Mouse (Mus musculus): ENCODE data around the gene Lmtk3. TPM values are rescaled to one million over a fixed set of nuclear protein-coding genes. Genes with fewer than 3 reads are reported as not detected.

Lmtk3 gene
- 10 to 100 TPM; 17.2 to 18.8 TPM for total RNA-seq (2021)
- long read RNA-seq, experiment 1 = 0 reads
- long read RNA-seq, experiment 2, partial matches to known transcripts = 2 of 3 reads
- long read RNA-seq, experiment 2, other reads (novel, unspliced or antisense) = 1 of 3 reads

DNA sequence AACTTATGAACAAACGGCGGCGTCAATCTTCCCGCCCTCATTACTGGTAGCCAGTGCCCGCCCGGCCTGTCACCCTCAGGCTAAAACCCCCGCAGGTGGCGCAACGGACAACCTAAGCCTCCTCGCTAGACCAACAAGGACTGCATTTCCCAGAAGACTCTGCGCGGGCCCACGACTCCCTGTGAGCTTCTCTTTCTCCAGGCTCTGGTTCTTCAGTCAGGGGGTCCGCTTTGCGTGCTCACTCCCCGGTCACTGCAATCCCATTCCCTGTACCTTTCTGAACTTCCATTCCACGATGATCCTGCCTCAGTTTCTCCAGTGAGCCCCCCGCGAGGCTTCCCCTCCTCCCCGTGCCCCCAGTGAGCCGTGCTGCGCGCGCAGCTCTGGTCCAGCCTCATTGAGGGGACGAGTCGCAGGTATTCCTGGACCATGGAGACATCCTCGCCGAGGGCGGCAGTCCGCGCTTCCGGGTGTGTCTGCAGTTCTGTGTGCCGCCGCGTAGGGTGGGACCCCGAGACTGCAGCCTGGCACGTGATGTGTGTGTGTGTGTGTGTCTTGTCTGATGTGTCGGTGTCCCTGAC lies at the start of gene Lmtk3:
Lmtk3 (plus strand) TSS at position 228 of the 581 bp plus-strand sequence.
- DNase-seq (ENCODE audit: low spot score in 2 of 2) = no peak

DNA sequence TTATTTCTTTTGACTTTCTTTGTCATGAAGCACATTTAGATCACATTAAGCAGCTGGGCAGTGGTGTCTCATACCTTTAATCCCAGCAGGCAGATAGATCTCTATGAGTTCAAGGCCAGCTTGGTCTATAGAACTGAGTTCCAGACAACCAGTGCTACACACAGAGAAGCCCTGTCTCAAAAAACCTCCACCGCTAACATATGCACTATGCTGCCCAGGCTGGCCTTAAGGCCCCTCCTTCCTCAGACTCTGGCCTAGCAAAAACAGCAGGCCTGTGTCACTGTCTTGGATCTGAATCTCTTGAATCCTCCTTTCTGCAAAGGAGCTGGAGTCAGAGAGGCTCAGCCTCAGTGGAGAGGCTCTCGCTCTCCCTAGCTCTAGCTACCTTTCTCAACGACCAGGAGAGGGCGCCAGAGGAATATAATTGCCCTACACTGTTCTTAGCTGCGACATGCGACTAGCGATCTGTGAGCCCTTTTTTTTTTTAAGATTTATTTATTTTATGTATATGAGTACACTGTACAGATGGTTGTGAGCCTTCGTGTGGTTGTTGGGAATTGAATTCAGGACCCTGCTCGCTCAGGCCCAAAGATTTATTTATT lies 44.3 kb upstream of the Lmtk3 start:
- DNase-seq (ENCODE audit: low spot score in 2 of 2) = peak in 1 of 2 experiments; percentile 74

DNA sequence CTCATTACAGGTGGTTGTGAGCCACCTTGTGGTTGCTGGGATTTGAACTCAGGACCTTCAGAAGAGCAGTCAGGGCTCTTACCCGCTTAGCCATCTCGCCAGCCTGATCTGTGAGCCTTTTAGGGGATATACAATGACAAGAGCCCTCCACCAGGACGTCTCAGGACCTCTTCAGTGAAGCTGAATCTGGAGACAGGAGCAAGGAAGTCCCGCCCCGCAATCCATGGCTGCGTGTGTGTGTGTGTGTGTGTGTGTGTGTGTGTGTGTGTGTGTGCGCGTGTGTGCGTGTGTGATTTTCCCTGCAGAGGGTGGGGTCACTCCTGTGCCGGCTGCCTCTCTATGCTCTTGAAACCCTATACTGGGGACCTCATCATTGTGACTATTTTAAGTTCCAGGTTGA lies 43.7 kb upstream of the Lmtk3 start:
- no peak for DNase-seq (ENCODE audit: low spot score in 2 of 2)

DNA sequence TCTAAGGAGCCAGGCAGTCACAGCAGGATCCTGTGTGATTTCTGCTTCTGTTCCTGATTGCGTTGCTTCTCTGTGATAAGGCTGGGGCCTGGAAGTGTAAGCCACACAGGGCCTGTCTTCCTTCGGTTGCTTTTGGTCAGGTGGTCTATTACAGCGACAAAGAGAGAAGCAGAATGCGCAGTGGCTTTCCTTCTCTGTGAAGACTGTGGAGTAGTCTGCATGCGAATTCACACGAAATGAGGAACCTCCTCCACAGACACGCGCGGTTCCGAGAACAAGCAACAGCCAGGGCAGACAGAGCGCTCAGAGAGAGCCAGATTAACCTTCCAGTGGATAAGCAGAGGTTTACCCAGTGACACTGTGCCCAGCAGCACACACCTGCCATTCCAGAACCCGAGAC lies 42.2 kb upstream of the Lmtk3 start:
- DNase-seq (ENCODE audit: low spot score in 2 of 2) = no peak

DNA sequence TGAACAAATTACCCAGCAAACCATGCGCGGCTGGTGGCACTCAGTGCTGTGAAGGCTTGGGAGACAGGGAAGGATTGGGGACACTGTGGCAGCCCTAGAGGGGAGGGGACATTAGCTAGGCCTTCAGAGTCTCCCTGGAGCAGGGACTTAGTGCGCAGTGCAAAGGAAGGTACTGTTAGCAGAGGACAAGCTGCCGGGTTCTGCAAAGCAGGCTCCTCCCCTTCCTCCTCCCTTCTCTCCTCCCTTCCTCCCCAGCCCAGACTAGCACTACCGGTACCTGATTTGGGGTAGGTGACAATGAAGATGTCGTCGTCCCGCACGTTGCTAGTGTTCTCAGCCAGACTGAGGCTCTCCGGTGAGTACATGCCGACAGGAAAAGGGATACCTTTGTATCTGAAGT lies 41.8 kb upstream of the Lmtk3 start:
- no peak for DNase-seq (ENCODE audit: low spot score in 2 of 2)

DNA sequence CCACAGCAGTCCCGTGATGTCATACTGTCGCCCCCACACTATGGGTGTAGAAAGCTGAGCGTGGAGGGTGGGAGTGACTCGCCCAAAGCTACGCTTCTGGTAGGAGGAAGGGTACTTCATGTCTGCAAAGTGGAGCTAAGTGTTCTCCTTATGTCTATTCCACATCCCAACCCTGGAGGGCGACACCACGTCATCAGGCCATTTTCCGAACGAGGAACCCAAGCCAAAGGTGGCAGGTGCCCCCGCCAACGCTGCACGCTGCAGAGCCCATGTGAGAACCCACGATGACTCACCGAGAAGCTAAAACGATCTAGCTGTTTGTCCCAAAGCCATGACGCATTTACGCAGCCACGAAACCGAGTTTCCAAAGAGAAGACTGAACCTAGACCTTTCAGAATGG lies 41.2 kb upstream of the Lmtk3 start:
- DNase-seq (ENCODE audit: low spot score in 2 of 2) = no peak

DNA sequence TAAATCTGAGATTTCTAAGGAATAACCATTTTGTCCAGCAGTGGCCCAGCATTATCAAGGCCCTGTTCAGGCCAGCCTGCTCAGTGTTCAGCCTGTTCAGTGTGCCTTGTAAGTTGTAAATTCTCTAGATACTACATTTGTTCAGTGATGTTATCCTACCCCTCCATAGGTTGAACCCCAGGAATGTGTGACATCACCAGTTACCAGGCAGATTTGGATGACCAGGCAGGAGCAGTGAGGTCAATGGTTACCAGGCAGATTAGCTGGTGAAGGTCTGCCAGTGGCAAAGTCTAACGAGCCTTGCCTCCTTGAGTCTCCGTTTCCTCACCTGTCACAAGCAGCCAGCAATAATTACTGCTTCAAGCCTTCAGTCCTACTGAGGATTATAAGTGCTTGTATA lies 39.2 kb upstream of the Lmtk3 start:
- peak; percentile 56 to 80 for DNase-seq (ENCODE audit: low spot score in 2 of 2)

DNA sequence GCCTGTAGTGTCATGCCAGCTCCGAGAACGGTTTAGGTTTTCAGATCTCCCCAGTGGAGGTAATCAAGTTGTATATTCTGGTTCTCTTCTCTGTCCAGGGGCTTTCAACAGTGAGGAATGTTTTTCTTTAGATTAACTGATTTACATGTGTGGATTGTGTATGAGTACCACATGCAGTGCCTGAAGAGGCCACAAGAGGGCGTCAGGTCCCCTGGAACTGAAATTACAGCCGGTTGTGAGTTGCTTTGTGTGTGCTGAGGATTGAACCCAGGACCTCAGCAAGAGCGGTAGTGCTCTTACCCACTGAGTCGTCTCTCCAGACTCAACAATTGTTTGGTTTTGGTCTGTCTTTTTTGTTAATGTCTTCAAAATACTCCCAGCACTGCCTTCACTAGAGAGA lies 37.0 kb upstream of the Lmtk3 start:
- DNase-seq (ENCODE audit: low spot score in 2 of 2) = no peak

DNA sequence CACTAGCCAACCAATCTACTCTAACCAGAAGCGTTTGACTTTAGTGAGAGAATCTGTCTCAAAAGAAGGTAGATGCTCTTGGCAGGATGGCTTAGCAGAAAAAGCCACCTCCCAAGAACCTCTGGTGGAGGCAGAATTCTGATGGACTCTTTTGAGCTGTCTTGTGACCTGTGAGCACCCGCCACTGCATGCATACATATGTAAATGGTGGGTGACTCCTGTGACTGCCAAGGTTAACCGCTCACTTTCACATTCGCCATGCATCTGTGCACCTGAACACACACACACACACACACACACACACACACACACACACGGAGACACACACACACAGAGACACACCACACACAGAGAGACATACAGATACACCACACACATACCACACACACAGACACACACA lies 36.1 kb upstream of the Lmtk3 start:
- no peak for DNase-seq (ENCODE audit: low spot score in 2 of 2)

DNA sequence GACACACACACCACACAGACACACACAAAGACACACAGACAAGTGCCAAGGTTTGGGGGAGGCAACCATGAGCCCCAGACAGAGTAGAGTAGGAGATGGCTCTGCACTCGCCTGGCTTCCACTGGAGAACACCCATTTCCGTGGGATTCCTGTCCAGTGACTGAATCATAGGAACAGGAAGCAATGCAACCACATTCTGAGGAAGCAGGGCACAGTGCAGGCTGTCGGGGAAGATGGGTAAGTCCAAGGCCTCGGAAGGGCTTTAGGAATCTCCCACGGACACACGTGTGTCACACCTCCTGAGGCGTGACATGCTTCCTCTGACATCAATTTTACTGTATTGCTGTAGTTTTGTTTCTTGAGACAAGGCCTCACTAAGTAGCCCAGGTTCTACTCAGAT lies 35.4 kb upstream of the Lmtk3 start:
- no peak for DNase-seq (ENCODE audit: low spot score in 2 of 2)

DNA sequence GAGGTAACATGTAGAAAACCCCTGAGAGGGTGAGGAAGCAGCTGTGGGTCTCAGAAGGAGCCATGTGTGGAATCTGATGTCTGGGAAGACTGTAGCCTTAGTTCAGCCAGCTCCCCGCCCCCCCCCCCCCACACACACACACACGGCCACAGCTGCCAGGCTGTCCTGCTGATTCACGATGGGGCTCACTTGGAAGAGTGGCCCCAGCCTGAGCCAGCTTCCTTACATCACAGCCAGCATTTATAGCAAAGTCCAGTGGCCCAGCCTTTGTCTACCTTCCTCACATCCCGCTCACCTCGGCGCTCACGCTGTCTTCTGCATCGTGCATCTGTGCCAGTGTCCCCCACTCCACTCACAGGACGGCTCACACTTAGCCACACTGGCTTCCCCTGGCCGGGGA lies 34.1 kb upstream of the Lmtk3 start:
- no peak for DNase-seq (ENCODE audit: low spot score in 2 of 2)

DNA sequence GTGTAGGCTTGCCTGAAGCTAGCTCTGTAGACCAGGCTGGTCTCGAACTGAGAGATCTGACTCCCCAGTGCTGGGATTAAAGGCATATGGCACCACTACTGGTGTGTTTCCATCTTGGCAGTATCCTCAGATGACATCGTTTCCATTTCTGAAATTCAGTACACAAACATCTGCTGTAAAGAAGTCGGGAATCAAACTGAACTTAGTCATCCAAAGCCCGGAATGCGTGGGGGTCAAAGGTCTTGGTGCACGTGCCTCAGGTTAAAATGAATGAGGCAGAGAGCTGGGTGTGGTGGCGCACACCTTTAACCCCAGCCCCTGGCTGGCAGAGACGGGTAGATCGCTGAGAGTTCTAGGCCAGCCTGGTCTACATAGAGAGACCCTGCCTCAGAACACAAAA lies 33.4 kb upstream of the Lmtk3 start:
- no peak for DNase-seq (ENCODE audit: low spot score in 2 of 2)

DNA sequence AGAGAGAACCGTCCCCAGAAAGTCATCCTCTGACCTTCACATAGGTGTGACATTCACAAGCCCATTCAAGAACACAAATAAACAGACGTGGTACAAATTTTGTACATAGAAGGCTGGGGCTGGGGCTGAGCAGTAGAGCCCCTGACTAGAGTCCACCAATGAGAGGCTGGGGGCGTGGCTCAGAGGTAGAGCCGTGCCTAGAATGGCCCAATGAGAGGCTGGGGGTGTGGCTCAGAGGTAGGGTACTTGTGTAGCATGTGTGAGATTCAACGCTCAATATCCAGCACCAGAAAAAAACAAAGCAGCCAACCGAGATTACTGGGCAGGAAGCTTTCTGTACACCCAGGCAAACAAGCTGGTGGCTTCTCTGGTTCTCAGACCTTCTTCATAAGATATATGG lies 27.8 kb upstream of the Lmtk3 start:
- no peak for DNase-seq (ENCODE audit: low spot score in 2 of 2)

DNA sequence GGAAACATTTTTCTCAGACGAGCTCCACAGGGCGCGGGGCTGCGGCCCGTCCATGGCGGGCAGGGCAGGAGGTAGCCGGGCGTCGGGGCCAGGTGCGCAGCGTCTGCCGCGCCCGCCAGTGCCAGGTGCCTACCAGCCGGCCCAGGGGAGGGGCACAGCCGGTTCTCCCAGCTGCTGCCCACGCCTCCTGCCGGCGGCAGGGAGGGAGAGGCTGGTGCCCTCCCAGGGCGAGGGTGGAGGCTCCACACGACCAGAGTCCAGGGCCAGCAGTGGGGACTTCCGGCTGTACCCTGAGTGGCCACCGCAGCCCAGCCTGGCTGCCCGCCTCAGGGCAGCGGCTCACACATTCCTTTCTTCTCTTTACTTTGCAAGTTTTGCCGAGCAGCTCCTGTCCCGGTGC lies 24.1 kb upstream of the Lmtk3 start:
- no peak for DNase-seq (ENCODE audit: low spot score in 2 of 2)

DNA sequence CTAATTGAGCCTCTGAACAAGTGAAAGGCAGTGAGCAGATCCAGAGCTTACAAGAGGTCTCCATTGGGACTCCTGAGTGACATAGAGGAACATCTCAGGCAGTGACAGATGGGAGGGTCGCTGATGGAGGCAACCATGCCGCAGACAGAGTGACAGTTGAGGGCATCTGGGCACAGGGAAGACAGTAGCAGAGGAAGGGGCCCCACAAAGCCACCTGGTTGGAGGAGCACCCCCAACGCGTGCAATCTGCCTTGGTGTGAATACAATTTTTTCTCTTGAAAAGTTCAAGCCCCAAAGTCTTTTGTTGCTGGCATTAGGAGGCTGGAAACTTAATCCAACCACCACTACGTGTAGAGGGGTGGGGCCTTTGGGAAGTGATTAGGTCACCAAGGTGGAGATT lies 23.4 kb upstream of the Lmtk3 start:
- DNase-seq (ENCODE audit: low spot score in 2 of 2) = no peak

DNA sequence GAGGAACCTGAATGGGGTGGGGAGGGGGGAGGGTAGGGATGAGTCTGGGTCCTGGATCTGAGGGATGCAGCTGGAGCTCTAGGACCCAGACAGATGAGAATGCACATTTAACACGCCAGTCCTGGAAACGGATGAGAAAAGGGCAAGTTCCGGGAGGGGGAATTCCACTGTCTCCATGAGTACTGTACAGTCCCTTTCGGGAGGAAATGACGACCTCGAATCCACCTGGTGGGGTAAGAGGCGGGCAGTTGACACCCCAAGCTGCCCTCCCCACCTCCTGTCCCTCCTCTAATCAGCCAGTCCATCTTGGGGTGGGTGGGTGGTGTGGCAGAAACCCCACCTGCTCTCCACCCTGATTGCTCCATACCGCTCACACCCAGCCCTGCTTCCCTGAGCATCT lies 17.5 kb upstream of the Lmtk3 start:
- DNase-seq (ENCODE audit: low spot score in 2 of 2) = no peak

DNA sequence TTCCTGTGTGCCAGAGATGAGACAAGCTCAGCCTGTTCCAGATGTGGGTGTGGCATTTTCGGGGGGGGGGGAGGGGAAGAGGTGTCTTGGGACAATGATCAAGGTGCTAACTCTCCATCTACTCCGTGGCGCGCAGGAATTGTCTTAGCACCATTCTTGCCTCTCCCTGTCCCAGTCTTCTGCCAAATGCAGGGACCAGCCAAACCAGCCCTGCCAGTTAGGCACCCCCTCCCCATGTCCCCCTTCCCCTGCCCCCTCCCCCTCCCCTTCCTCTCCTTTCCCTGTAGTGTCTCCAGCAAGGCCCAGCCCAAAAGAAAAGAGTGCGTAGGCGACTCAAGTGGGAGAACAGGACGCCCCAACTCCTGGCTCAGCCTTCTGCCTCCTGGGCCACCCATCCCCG lies 16.8 kb upstream of the Lmtk3 start:
- no peak for DNase-seq (ENCODE audit: low spot score in 2 of 2)

DNA sequence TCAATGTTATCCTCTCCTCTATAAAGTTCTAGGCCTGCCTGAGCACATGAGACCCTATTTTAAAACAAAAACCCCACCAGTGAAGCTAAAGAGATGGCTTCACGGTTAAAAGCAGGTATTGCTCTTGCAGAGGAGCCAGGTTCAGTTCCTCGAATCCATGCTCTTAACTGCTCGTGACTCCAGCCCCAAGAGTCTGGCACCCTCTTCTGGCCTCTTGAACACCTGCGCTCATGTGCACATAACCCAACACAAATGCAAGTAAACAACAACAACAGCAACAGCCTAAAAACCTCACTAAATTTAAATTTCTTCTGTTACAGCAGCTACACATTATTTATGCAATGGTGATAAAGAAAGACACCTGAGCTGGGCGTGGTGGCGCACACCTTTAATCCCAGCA lies 16.0 kb upstream of the Lmtk3 start:
- DNase-seq (ENCODE audit: low spot score in 2 of 2) = no peak

DNA sequence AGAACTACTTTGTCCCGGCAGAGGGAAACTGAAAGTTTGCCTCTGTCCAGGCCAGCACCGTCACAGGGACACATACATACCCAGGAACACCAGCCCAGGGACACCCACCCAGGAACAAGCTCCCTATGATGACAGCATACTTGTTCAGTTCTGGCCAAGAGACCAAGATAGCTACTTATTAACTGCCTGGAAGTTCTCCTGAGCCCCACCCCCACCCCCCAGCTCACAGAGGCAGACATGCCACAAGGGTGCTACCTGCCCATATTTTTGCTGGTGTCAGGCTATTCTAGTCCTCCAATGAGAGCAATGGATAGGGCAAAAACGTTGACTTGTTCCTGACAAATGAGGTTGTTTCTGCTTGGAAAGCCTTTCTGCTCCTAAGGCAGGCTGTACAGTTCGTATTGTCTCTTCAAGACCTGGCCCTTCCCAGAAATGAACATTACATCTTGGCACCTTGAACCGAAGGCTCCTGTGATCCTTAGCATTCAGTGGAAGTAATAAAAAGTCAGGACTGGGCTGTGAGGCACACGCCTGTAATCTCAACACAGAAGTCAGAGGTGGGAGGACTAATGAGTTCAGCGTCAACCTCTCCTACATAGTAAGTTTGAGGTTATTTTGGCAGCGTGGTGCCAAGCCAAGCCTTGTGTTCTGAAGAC lies 13.0 kb upstream of the Lmtk3 start:
- no peak for DNase-seq (ENCODE audit: low spot score in 2 of 2)

DNA sequence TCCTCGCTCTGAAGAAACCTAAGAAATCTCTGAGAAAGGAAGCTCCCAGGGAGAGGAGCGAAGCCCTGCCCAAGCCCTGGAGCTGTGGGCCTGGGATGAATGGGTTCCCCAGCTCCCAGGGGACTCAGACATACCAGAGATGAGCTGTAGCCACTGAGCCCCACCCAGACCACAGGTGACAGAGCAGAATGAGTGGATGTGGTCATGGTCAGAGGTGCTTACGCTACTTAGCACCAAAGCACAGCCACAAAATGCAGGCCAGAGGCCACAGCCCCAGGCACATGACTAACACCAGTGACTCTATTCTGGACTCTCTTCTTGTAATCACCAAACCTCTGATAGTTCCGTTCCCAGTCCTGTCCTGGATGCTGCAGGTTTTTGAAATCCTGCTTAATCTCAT lies 12.4 kb upstream of the Lmtk3 start:
- no peak for DNase-seq (ENCODE audit: low spot score in 2 of 2)

DNA sequence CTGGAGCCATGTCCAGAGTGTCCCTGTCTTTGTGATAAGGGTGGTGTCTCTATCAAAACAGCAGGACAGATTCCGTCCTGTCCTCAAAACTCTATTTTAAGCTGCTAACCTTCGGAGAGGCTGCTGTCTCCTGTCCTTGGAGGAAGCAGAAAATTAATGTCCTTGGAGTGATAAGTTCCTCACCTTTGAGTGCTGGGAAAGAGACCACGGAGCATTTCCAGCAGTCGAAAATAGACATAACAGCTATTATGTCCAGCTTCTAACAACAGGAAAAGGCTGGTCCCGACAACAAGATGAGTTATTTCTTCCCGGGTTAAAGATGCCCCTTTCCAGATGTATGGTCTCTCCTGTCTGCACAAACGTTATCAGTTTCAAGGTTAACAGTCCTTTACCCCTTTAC lies 8.3 kb upstream of the Lmtk3 start:
- no peak for DNase-seq (ENCODE audit: low spot score in 2 of 2)

DNA sequence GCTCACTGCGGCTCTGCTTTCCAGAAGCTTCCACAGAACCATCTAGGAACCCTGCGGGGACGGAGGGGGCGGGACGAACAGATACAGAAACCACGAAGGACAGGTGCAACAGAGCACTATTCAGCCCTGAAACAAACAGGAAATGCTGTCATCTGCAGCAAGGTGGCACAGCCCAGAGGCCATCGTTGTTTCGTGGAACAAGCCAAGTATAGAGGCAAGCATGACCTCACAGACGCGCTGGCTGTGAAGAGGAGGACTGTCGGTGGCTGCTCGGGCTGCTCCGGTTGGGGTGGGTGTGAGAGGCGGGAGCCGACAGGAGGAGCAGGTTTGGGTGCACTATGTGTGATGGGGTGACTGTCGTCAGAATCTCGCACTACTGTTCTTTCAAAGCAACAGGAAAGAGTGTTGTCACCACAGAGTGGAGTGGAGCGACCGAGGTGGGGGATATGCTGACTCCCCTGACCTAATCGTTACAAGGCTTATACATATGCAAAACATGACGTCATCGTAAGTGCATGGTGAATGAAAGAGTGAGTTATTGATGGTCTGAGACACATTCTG lies 4.4 kb upstream of the Lmtk3 start:
- DNase-seq (ENCODE audit: low spot score in 2 of 2) = no peak

DNA sequence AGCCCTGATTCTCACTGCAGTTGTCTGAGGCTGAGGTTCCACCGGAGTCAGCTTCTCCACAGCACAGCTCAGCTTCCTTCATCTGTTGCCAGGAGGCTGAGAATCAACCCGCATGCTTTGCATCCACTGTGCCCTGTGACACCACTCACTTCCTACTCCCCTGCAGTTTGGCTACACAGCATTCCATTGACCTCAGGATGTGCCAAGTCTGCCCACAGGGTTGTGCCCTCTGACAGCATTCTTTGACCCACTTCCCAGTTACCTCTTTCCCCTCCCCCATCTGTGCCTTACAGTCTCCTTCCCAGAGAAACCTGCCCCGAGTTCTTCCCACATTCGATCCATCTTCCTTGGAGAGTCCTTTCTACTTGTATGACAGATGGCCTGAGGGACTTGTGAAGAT lies 1.3 kb upstream of the Lmtk3 start:
- no peak for DNase-seq (ENCODE audit: low spot score in 2 of 2)
